Mouse (Mus musculus): ENCODE measurements at regions not wholly inside any gene's neighbourhood (a gene's known extent, or its start where the extent isn't known, plus 50 kb on each side); places are given as distances from the start of the nearest gene placed in this dataset.
A peak's percentile ranks its signal among the peaks of the same experiment; 100 is the strongest.

GRCm38 (mm10) chr2:56714568-56714967 lies 409.2 kb downstream of the Nr4a2 start:
- no peak for DNase-seq (ENCODE audit: low spot score in 2 of 2)

GRCm38 (mm10) chr2:56683574-56683973 lies 440.2 kb downstream of the Nr4a2 start:
- DNase-seq (ENCODE audit: low spot score in 2 of 2) = no peak

- no peak for DNase-seq (ENCODE audit: low spot score in 2 of 2)
Measured at GRCm38 (mm10) chr2:56673861-56674260, 449.9 kb downstream of the Nr4a2 start.

- peak; percentile 1 to 23 for DNase-seq (ENCODE audit: low spot score in 2 of 2)
Measured at GRCm38 (mm10) chr2:56672711-56673110, 451.1 kb downstream of the Nr4a2 start.

- DNase-seq (ENCODE audit: low spot score in 2 of 2) = no peak
Measured at GRCm38 (mm10) chr2:56662306-56662956, 461.4 kb downstream of the Nr4a2 start.
